Mouse (Mus musculus) left cerebral cortex, adult 11 months (tissue): ENCODE data around the gene Arhgef16.

Experiments used
- DNase-seq: peaks from one replicate; pipeline ENCODE4 v3.0.0; 2022; ENCODE audit warnings: low spot score

Gene Arhgef16

DNA sequence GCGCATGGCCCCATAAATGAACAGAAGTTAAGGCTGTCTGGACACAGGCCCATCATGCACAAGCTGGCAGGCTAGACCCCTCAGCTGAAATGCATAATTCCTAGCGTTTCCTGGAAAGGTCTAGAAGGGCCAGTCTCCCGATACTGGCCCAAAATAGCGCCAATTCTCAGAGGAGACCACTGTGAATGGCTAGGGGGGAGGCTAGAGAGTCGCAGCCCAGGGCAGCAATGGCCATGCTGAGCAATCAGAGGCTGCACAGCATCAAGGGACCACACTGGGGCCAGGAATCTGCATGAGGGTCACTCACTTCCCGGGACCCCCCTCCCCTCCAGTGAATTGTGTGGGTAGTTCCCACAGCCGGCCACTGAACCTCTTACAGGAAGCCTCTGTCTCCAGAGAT is 17.8 kb downstream of the Arhgef16 start:
- DNase-seq: no peak

DNA sequence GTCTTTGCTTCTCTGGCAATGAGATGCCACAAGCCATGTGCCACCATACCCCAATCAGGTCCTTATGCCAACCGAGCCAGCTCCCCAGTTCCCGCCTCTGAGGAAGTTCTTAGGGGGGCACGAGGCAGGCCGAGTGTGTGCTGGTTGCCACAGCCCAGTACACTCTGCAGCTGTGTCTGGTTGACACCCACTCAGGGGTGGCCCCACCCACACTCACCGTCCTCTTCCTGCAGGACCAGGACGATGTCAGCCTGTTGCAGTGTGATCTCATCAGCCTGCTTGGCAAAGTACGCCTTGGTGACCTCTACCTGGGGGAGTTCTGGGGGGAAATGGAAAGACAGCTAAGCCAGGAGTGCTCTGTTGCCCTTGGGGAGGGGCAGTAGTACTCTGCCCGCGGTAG is 22.0 kb downstream of the Arhgef16 start:
- DNase-seq: no peak

GRCm38 (mm10) chr4:154273000-154273399 is 28.5 kb downstream of the Arhgef16 start:
- DNase-seq: peak; percentile 36

GRCm38 (mm10) chr4:154269520-154269919 is 32.0 kb downstream of the Arhgef16 start:
- no peak for DNase-seq

DNA sequence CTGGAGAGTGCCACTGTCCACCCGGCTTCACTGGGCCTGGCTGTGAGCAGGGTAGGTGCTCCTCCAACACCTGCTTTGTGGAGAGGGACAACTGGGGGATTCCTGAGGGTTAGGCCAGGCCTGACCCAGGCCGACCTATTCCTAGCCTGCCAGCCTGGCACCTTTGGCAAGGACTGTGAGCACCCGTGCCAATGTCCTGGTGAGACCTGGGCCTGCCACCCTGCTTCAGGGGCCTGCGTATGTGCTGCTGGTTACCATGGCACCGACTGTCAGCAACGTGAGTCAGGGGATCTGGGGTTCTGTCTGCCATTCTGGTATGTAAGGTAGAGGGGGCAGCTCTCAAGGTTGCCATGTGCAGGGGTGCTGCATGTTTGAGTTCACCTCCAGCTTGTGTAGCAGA is 34.0 kb downstream of the Arhgef16 start:
- DNase-seq: no peak

GRCm38 (mm10) chr4:154262071-154262470 is 39.4 kb downstream of the Arhgef16 start:
- no peak for DNase-seq

DNA sequence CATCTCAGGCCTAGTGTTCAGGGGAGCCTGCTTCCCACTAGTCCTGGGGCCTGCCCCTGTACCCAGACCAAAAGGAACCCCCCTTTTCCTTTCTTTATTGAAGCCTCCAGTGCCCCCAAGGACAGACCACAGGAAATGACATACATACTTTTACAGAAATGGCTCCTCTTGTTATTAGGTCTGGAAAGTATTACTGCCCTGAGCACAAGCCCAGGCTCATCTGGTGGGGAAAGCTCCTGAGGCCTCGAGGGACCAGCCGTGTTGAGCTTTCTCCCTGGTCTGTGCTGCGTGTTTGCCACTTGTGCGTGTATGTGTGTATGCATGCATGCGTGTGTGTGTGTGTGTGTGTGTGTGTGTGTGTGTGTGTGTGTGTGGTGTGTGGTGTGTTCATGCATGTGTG is 40.7 kb downstream of the Arhgef16 start:
- DNase-seq: no peak

- DNase-seq: peak; percentile 7
Observed at GRCm38 (mm10) chr4:154252537-154253255, 48.8 kb downstream of the Arhgef16 start.

- DNase-seq: no peak
Observed at GRCm38 (mm10) chr4:154249316-154249715, 52.2 kb downstream of the Arhgef16 start.

DNA sequence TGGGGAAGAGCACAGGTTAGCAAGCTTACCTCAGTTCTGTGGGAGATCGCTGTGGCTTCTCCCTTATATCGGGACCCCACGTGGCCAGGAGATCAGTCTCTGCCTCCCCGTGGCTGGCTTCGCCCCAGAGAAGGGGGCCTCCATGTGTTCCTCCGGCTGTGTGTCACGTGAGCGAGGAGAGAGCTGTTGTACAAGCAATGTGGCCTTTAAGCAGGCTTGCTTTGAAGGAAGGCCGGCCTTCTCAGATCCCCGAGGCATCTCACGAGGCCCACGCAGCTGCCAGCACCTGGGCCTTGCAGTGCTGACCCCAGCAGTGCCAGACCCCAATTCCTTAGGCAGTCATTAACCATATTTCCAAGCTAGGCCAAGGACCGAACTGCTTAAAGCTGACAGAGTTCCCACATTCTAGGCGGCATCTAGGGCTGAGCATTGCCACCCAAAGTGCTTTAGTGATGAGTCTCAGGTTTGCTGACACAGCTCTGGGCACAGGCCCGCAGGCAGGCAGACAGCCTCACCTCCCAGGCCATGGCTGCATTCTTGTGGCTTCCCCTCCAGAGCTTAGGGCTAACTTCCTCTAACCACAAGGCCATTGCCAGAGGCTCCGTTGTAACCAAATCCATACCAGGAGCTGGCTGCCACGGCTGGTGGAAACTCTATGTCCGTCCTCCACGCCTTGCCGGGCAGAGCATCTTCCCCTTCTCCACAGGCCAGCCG is 53.2 kb downstream of the Arhgef16 start:
- DNase-seq: no peak

DNA sequence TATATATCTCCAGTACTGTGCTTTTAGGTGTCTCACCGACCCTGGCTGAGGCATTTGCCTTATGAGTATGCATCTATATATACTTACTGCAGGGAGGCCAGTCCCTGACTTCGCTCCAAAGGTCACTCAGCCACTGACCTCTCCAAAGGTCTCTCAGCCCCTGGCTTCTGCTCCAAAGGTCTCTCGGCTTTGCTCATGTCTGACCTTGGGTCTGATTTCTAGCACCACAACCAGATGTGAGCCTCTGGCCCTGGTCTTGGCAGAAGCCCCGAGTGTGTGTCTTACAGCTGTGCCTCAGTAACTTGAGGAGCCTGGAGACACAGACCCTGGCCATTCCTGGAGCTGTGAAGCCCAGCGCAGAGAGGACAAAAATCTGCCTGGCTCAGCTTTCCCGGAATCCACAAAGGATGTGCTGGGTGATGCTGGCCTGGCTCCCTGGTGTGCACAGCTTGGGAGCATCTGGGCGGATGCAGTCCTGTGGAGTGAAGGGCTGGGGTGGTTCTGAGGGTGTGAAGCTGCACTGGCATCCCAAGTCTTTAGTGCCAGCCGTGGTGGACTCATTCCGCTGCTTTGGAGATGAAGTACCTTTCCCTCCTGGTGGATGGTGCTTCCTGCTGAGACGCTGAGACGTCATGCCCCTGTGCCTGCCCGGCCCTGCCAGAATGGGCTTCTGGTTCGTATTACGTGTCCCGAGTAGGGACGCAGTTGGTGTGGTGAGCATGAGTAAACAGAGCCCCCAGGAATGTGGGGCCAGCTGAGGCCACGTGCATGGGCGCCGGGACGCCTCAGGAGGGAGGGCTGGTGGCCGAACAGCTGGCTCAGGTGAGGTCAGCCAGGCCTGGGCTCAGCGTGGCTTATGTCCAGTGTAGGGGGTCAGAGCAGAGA is 54.0 kb downstream of the Arhgef16 start:
- no peak for DNase-seq

DNA sequence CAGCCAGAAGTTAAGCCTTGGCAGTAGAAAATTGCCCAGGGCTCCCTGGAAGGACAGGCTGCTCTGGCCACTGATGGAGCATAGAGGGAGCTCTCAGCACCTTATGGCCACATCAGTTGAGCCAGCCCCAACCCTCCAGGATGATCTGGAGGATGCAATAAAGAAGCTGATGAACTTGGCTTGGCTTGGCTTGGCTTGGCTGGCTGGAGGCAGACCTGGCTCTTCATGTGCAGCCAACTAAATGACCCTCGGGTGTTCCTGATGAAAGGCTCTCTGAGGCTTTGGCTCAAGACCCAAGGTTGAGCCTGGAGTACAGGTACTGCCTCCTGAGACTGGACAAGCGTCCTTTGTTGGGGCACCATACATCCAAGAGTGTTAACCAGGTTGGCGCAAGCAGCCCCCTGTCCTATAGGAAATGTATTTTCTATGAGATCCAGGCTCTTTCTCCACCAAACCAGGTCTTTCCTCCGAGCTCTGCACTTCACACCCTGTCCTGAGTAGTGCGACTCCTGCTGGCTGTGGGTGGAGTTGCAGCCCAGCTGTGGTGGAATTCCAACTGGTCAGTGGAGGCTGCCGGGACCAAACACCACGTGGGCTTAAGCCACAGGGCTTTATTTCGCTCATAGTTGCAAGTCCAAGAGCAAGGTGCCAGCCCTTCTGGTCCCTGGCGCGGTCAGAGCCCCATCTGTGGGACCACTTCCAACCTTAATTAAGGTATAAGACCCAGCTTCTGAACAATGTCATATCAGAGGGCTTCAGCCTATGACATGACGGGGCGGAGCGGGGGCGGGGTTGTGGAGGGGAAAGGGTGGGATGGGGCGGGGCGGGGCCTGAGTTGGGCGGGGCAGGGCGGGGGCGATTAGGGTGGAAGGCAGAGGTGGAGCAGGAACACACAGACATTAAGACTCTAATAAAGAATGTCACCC is 55.1 kb downstream of the Arhgef16 start:
- peak; percentile 26 for DNase-seq

- no peak for DNase-seq
Observed at GRCm38 (mm10) chr4:154245342-154245741, 56.1 kb downstream of the Arhgef16 start.

GRCm38 (mm10) chr4:154240608-154241007 is 60.9 kb downstream of the Arhgef16 start:
- no peak for DNase-seq

GRCm38 (mm10) chr4:154239199-154239598 is 62.3 kb downstream of the Arhgef16 start:
- no peak for DNase-seq

DNA sequence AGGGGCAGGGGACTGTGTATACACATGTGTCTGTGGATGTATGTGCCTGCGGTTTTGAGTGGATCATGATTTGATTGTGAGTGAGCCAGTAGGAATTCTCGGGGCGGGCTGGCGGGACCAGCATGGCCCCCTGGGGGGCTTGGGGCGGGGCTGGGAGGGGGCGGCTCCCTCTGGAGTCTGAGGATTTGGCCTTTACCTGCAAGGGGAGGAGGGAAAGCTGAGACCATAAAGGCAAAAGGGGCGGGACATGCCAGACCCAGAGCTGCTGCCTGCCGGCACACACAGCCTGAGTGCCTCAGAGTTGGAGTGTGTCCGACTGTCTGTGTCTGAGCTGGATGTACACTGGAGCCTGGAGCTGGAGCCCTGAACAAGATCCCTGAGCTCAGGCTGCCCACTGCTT is 64.2 kb downstream of the Arhgef16 start:
- DNase-seq: no peak

DNA sequence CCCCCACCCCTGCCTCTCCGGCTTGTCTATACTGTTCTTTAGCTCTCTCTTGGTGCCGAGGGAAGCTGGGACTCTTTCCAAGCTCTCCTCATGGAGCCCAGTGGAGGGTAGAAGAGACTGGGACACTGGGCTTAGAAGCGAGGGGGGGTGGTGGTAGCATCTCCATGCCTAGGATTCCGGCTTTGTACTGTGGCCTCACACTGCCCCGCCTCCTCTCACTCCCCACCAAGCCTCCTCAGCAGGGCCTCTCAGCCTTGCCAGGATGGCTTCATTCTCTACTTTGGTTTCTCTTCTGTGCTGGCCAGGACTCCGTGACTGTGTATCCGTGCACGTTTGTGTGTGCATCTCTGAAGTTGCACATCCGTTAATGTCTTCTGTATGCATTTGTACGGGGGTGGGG is 64.6 kb downstream of the Arhgef16 start:
- no peak for DNase-seq

GRCm38 (mm10) chr4:154236001-154236400 is 65.5 kb downstream of the Arhgef16 start:
- no peak for DNase-seq

DNA sequence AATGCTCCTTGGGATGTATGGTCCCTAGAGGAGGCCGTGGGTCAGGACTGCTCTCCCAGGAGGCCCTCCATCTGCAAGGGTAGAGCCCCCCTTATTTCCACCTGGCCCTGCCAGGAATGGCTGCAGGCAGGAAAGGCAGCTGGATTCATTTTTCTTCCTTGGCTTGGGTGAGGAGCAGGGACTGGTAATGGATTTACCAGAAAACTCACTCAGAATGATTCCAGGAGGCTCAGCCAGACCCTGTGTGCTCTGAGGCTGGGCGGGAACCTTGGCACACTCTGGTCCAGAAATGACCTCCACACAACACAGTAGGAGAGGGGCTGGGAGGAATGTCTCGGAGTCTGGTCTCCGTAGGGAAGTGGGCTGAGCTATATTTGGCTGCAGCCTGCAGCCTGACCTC is 69.2 kb downstream of the Arhgef16 start:
- DNase-seq: no peak

DNA sequence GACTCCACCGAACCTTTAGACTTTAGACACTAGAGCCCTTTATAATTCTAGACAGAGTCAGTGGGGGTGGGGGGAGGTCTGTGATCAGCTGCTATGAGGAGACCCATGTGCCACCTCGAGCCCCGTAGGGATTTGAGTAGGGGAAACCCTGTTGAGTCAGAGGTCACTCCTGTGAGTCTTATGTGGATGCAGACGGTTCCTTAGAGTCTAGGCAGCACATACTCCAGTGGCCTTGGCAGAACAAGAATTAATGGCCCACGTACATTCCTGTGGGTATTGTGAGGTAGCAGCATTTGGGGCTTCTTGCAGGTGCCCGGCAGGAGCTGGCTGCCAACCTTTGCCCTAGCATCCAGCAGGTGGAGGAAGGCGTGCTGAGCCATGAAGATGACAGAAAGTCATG is 70.1 kb downstream of the Arhgef16 start:
- no peak for DNase-seq

GRCm38 (mm10) chr4:154229569-154229968 is 71.9 kb downstream of the Arhgef16 start:
- no peak for DNase-seq
